Comparison of ENCODE assay signal across 34 mouse cellular contexts in the genomic region with DNA sequence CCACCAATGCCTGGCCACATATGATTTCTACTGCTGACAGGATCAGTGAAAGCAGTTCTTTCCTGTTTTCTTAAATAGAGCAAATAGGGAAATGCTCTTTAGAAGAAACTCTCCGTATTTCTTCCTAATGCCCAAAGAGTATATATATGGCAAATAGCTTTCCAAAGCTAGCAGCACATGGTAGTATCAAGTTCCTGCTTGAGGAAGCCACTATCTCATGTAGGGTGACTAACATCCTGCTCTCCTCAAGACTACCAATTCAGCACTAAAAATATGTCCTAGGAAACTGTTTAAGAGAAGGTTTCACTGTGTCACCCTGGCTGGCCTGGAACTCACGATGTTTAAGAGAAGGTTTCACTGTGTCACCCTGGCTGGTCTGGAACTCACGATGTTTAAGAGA.
DNase-seq lines count a peak whose midpoint lies in the region; ATAC-seq and TF ChIP-seq lines count a peak whose summit lies in the region.
"Had no signal": no experiment of that assay in that cellular context is flagged by ENCODE, and none has a peak within 500 bp of the region (broad histone marks: within the 10 kb centered on the region; RNA-seq: fewer than 3 reads in every experiment).

No protein-coding gene starts in this region.

- intact Hi-C loops in heart, adult 2 months (cut with DNase I), result loop anchor here (5.0 kb wide), 2 partner anchors 72 to 167 kb away; a partner anchor contains a TSS

- H3K4me2 ChIP-seq in heart, postnatal 0 days (ENCODE audit: low read depth, low read length), result no peak overlapping the region
- H3K4me2 ChIP-seq in liver, embryonic 16.5 days (ENCODE audit: low read depth, low read length), result no peak overlapping the region
- no peak overlapping the region for H3K4me2 ChIP-seq in liver, embryonic 11.5 days
- no peak overlapping the region for H3K4me2 ChIP-seq in liver, postnatal 0 days (ENCODE audit: low read depth, low read length)
- no peak overlapping the region for H3K4me2 ChIP-seq in intestine, embryonic 15.5 days (replicated peaks)
- H3K4me2 ChIP-seq: embryonic facial prominence, embryonic 13.5 days; forebrain, embryonic 12.5 days; heart, embryonic 12.5 days; heart, embryonic 15.5 days; hindbrain, embryonic 14.5 days had no signal

- TF ChIP-seq POLR2A in heart, adult 2 months (IDR thresholded peaks at IDR 0.05; ENCODE audit: insufficient read depth, low read depth, low read length), result no peak
- TF ChIP-seq POLR2A in bone marrow macrophage, adult 2 months (IDR thresholded peaks at IDR 0.05; ENCODE audit: borderline replicate concordance, low read depth, low read length), result no peak

- ATAC-seq in heart, postnatal 0 days (ENCODE audit: insufficient read depth, low read depth), result no peak
- ATAC-seq in liver, embryonic 16.5 days (ENCODE audit: low read depth), result peak; percentile 30; the same call in 1 of the 2 replicates
- ATAC-seq in liver, embryonic 11.5 days (replicated peaks; ENCODE audit: low FRiP score), result no peak
- ATAC-seq in liver, postnatal 0 days, result peak; percentile 43; the same call in 1 of the 2 replicates
- no peak for ATAC-seq in intestine, embryonic 15.5 days
- ATAC-seq: activated CD4-positive, CD25-positive, alpha-beta regulatory T cell, adult 4 months; forebrain, embryonic 16.5 days; hindbrain, postnatal 0 days; inflammation-experienced regulatory T-cells, adult 6 months had no signal

- H3K9ac ChIP-seq in heart, postnatal 0 days (replicated peaks; ENCODE audit: low read depth, low read length), result no peak overlapping the region
- no peak overlapping the region for H3K9ac ChIP-seq in heart, adult 2 months (ENCODE audit: low read depth, low read length)
- H3K9ac ChIP-seq in liver, embryonic 16.5 days (ENCODE audit: low read depth, low read length), result no peak overlapping the region
- no peak overlapping the region for H3K9ac ChIP-seq in liver, embryonic 11.5 days (ENCODE audit: low read depth, low read length)
- no peak overlapping the region for H3K9ac ChIP-seq in liver, postnatal 0 days (replicated peaks)
- H3K9ac ChIP-seq in intestine, embryonic 15.5 days, result no peak overlapping the region
- H3K9ac ChIP-seq: embryonic facial prominence, embryonic 13.5 days; forebrain, embryonic 12.5 days; heart, embryonic 12.5 days; heart, embryonic 15.5 days; hindbrain, embryonic 14.5 days had no signal

- no peak overlapping the region for H3K27ac ChIP-seq in heart, postnatal 0 days (ENCODE audit: low read depth)
- H3K27ac ChIP-seq in heart, adult 2 months, result no peak overlapping the region
- H3K27ac ChIP-seq in liver, embryonic 16.5 days (ENCODE audit: low read length), result no peak overlapping the region
- H3K27ac ChIP-seq in liver, embryonic 11.5 days (ENCODE audit: low read depth, low read length), result no peak overlapping the region
- H3K27ac ChIP-seq in bone marrow macrophage, adult 2 months (ENCODE audit: insufficient read depth, low read depth, low read length), result peak overlapping the region; percentile 90
- no peak overlapping the region for H3K27ac ChIP-seq in liver, postnatal 0 days (ENCODE audit: low read depth)
- no peak overlapping the region for H3K27ac ChIP-seq in intestine, embryonic 15.5 days
- H3K27ac ChIP-seq: embryonic facial prominence, embryonic 10.5 days; embryonic facial prominence, embryonic 13.5 days; forebrain, embryonic 12.5 days; heart, embryonic 15.5 days; hindbrain, embryonic 14.5 days; hindbrain, postnatal 0 days had no signal

- H3K4me3 ChIP-seq in heart, postnatal 0 days (ENCODE audit: low read depth, low read length), result no peak overlapping the region
- H3K4me3 ChIP-seq in heart, adult 2 months, result no peak overlapping the region
- H3K4me3 ChIP-seq in liver, embryonic 16.5 days (ENCODE audit: low read depth, low read length), result no peak overlapping the region
- no peak overlapping the region for H3K4me3 ChIP-seq in liver, embryonic 11.5 days (ENCODE audit: low read depth, low read length)
- no peak overlapping the region for H3K4me3 ChIP-seq in bone marrow macrophage, adult 2 months (ENCODE audit: insufficient read depth, low read length)
- H3K4me3 ChIP-seq in liver, postnatal 0 days (ENCODE audit: low read depth, low read length), result no peak overlapping the region
- no peak overlapping the region for H3K4me3 ChIP-seq in intestine, embryonic 15.5 days (replicated peaks)
- H3K4me3 ChIP-seq: embryonic facial prominence, embryonic 10.5 days; embryonic facial prominence, embryonic 13.5 days; erythroblast, embryonic 14.5 days; forebrain, embryonic 12.5 days; heart, embryonic 12.5 days; heart, embryonic 15.5 days had no signal

- WGBS in heart, postnatal 0 days, result 67% methylated on average over 3 of the region's 3 CpGs
- 57% methylated on average over 3 of the region's 3 CpGs for WGBS in heart, adult 2 months
- 53% methylated on average over 3 of the region's 3 CpGs for WGBS in liver, embryonic 16.5 days (ENCODE audit: insufficient replicate concordance)
- 66% methylated on average over 3 of the region's 3 CpGs for WGBS in liver, embryonic 11.5 days
- 56% methylated on average over 3 of the region's 3 CpGs for WGBS in liver, postnatal 0 days (ENCODE audit: insufficient replicate concordance)
- 91% methylated on average over 3 of the region's 3 CpGs for WGBS in intestine, embryonic 15.5 days

- H3K9me3 ChIP-seq in heart, postnatal 0 days (replicated peaks; ENCODE audit: control insufficient read depth, low read length), result no peaks in the 10 kb centered on the region
- no peaks in the 10 kb centered on the region for H3K9me3 ChIP-seq in liver, embryonic 16.5 days (replicated peaks; ENCODE audit: control insufficient read depth, low read length)
- no peaks in the 10 kb centered on the region for H3K9me3 ChIP-seq in liver, embryonic 11.5 days (ENCODE audit: control insufficient read depth, low read length)
- H3K9me3 ChIP-seq in liver, postnatal 0 days (ENCODE audit: low read length), result no peaks in the 10 kb centered on the region
- H3K9me3 ChIP-seq in intestine, embryonic 15.5 days, result no peaks in the 10 kb centered on the region
- H3K9me3 ChIP-seq: embryonic facial prominence, embryonic 10.5 days; embryonic facial prominence, embryonic 13.5 days; forebrain, embryonic 12.5 days; G1E; heart, embryonic 12.5 days; heart, embryonic 15.5 days had no signal

- H3K4me1 ChIP-seq in heart, postnatal 0 days (ENCODE audit: control insufficient read depth, insufficient read depth), result no peaks in the 10 kb centered on the region
- no peaks in the 10 kb centered on the region; the same call in 1 of the 2 replicates for H3K4me1 ChIP-seq in heart, adult 2 months (ENCODE audit: control insufficient read depth, insufficient read depth, low read length)
- no peaks in the 10 kb centered on the region for H3K4me1 ChIP-seq in liver, embryonic 16.5 days (ENCODE audit: control insufficient read depth, low read depth, low read length)
- peaks cover 4% of the 10 kb centered on the region; the same call in 1 of the 2 replicates for H3K4me1 ChIP-seq in liver, embryonic 11.5 days (replicated peaks; ENCODE audit: control insufficient read depth, insufficient read depth, low read length)
- H3K4me1 ChIP-seq in bone marrow macrophage, adult 2 months (ENCODE audit: control insufficient read depth, insufficient read depth, low read length), result peaks cover 52% of the 10 kb centered on the region
- no peaks in the 10 kb centered on the region for H3K4me1 ChIP-seq in liver, postnatal 0 days (ENCODE audit: insufficient read depth)
- no peaks in the 10 kb centered on the region for H3K4me1 ChIP-seq in intestine, embryonic 15.5 days (replicated peaks)
- H3K4me1 ChIP-seq: embryonic facial prominence, embryonic 10.5 days; embryonic facial prominence, embryonic 13.5 days; forebrain, embryonic 12.5 days; heart, embryonic 15.5 days had no signal

- no peak for TF ChIP-seq CTCF in heart, postnatal 0 days (IDR thresholded peaks at IDR 0.05; ENCODE audit: low read depth)
- no peak for TF ChIP-seq CTCF in heart, adult 2 months (IDR thresholded peaks at IDR 0.05)
- no peak for TF ChIP-seq CTCF in bone marrow macrophage, adult 2 months (IDR thresholded peaks at IDR 0.05; ENCODE audit: low read depth, low read length)
- TF ChIP-seq CTCF in liver, postnatal 0 days (IDR thresholded peaks at IDR 0.05; ENCODE audit: low read depth), result no peak

- peaks cover 7% of the 10 kb centered on the region for H3K36me3 ChIP-seq in heart, postnatal 0 days (replicated peaks; ENCODE audit: control insufficient read depth, insufficient read depth, low read length)
- H3K36me3 ChIP-seq in heart, adult 2 months (ENCODE audit: control insufficient read depth, insufficient read depth, low read length), result peaks cover 8% of the 10 kb centered on the region
- no peaks in the 10 kb centered on the region for H3K36me3 ChIP-seq in liver, embryonic 16.5 days (ENCODE audit: control insufficient read depth, insufficient read depth)
- no peaks in the 10 kb centered on the region for H3K36me3 ChIP-seq in liver, embryonic 11.5 days (ENCODE audit: control insufficient read depth, insufficient read depth, low read length)
- H3K36me3 ChIP-seq in liver, postnatal 0 days (replicated peaks; ENCODE audit: insufficient read depth, low read length), result 0 out of 2 replicates have a peak, but pooled peaks cover 3% of the 10 kb centered on the region
- no peaks in the 10 kb centered on the region for H3K36me3 ChIP-seq in intestine, embryonic 15.5 days

- peak; percentile 25 for DNase-seq in heart, postnatal 0 days (ENCODE audit: low spot score)
- DNase-seq in heart, adult 2 months, result no peak
- DNase-seq in liver, embryonic 11.5 days (ENCODE audit: low spot score), result no peak
- DNase-seq in liver, postnatal 0 days, result no peak
- DNase-seq in Muller cell, postnatal 12 days (ENCODE audit: inconsistent ontology term), result no peak
- DNase-seq: adrenal gland, adult 8-10 months; adrenal gland, postnatal 36 days; B cell, adult 2 months; cerebellum, adult 11 months; cerebellum, adult 2 months; cerebellum, adult 9-11 months; cerebellum, postnatal 25 days; embryo, embryonic 11 days; gastrocnemius, postnatal 10 days; gastrocnemius, postnatal 36 days; heart, adult 11 months; heart, postnatal 14 days; heart, postnatal 4 days had no signal

- no peaks in the 10 kb centered on the region for H3K27me3 ChIP-seq in heart, postnatal 0 days (ENCODE audit: control insufficient read depth, insufficient read depth, low read length)
- H3K27me3 ChIP-seq in heart, adult 2 months (ENCODE audit: control insufficient read depth, insufficient read depth, low read length), result no peaks in the 10 kb centered on the region
- H3K27me3 ChIP-seq in liver, embryonic 16.5 days (ENCODE audit: control insufficient read depth, insufficient read depth, low read depth, low read length), result no peaks in the 10 kb centered on the region
- no peaks in the 10 kb centered on the region for H3K27me3 ChIP-seq in liver, embryonic 11.5 days (replicated peaks; ENCODE audit: control insufficient read depth, insufficient read depth, low read length)
- H3K27me3 ChIP-seq in liver, postnatal 0 days (ENCODE audit: insufficient read depth, low read length), result no peaks in the 10 kb centered on the region
- H3K27me3 ChIP-seq in intestine, embryonic 15.5 days (replicated peaks), result no peaks in the 10 kb centered on the region
- H3K27me3 ChIP-seq: CH12.LX; embryonic facial prominence, embryonic 13.5 days; forebrain, embryonic 12.5 days; heart, embryonic 12.5 days; heart, embryonic 15.5 days had no signal

- H3K79me2 ChIP-seq in heart, adult 2 months (replicated peaks; ENCODE audit: control insufficient read depth, insufficient read depth, low read length), result no peaks in the 10 kb centered on the region

- no peak for TF ChIP-seq EP300 in heart, postnatal 0 days (IDR thresholded peaks at IDR 0.05; ENCODE audit: low read depth)
- TF ChIP-seq EP300 in heart, adult 2 months (IDR thresholded peaks at IDR 0.05; ENCODE audit: insufficient read depth, low read depth, low read length), result no peak
- peak; percentile 9; the same call in 1 of the 2 replicates for TF ChIP-seq EP300 in liver, postnatal 0 days (IDR thresholded peaks at IDR 0.05; ENCODE audit: low read depth)

Comparison
In these comparisons a context has a peak if more than half of its experiments do, and no peak if none do; other contexts are left out.
1. ATAC-seq: peak in liver, embryonic 16.5 days (single experiment) and liver, postnatal 0 days (single experiment); none in heart, postnatal 0 days (single experiment), liver, embryonic 11.5 days (single experiment) and intestine, embryonic 15.5 days (single experiment).